Mouse (Mus musculus) testis, postnatal 14 days (tissue): ENCODE results near the gene Cog5.

Experiments
- DNase-seq: peaks from one replicate; pipeline ENCODE4 v3.0.0; 2021; ENCODE audit warnings: low spot score

Gene Cog5

GRCm38 (mm10) chr12:31823671-31824070 is 169.0 kb downstream of the Cog5 start:
- DNase-seq = no peak

GRCm38 (mm10) chr12:31824831-31825230 is 170.2 kb downstream of the Cog5 start:
- no peak for DNase-seq

GRCm38 (mm10) chr12:31825821-31826220 is 171.2 kb downstream of the Cog5 start:
- DNase-seq = no peak

- DNase-seq = no peak
Observed at GRCm38 (mm10) chr12:31826476-31826875, 171.8 kb downstream of the Cog5 start.

GRCm38 (mm10) chr12:31835480-31835879 is 180.8 kb downstream of the Cog5 start:
- DNase-seq = no peak

GRCm38 (mm10) chr12:31836211-31836610 is 181.5 kb downstream of the Cog5 start:
- no peak for DNase-seq

- no peak for DNase-seq
Observed at GRCm38 (mm10) chr12:31838521-31838920, 183.9 kb downstream of the Cog5 start.

- DNase-seq = no peak
Observed at GRCm38 (mm10) chr12:31839249-31839648, 184.6 kb downstream of the Cog5 start.

- no peak for DNase-seq
Observed at GRCm38 (mm10) chr12:31846077-31846476, 191.4 kb downstream of the Cog5 start.

- no peak for DNase-seq
Observed at GRCm38 (mm10) chr12:31848630-31849415, 194.2 kb downstream of the Cog5 start.

- DNase-seq = no peak
Observed at GRCm38 (mm10) chr12:31849601-31850000, 194.9 kb downstream of the Cog5 start.

- no peak for DNase-seq
Observed at GRCm38 (mm10) chr12:31854039-31854438, 199.4 kb downstream of the Cog5 start.

GRCm38 (mm10) chr12:31854817-31855216 is 200.1 kb downstream of the Cog5 start:
- DNase-seq = no peak

GRCm38 (mm10) chr12:31857784-31858183 is 203.1 kb downstream of the Cog5 start:
- DNase-seq = no peak

- no peak for DNase-seq
Observed at GRCm38 (mm10) chr12:31862668-31863538, 208.2 kb downstream of the Cog5 start.

- no peak for DNase-seq
Observed at GRCm38 (mm10) chr12:31876775-31877174, 222.1 kb downstream of the Cog5 start.

GRCm38 (mm10) chr12:31882736-31883135 is 228.1 kb downstream of the Cog5 start:
- no peak for DNase-seq

GRCm38 (mm10) chr12:31884365-31884764 is 229.7 kb downstream of the Cog5 start:
- no peak for DNase-seq

GRCm38 (mm10) chr12:31885084-31885483 is 230.4 kb downstream of the Cog5 start:
- DNase-seq = no peak

GRCm38 (mm10) chr12:31885844-31886606 is 231.4 kb downstream of the Cog5 start:
- DNase-seq = no peak

- no peak for DNase-seq
Observed at GRCm38 (mm10) chr12:31890685-31891084, 236.0 kb downstream of the Cog5 start.

- DNase-seq = no peak
Observed at GRCm38 (mm10) chr12:31892079-31892478, 237.4 kb downstream of the Cog5 start.
